Mouse (Mus musculus) bone marrow macrophage, adult 2 months (primary cell): ENCODE measurements around the gene 9330182L06Rik.

Experiments
- CTCF ChIP-seq: IDR thresholded peaks from 2 replicates; pipeline ENCODE4 v1.5.1; 2012; ENCODE audit warnings: low read depth, mild to moderate bottlenecking, low read length, moderate library complexity
- POLR2A ChIP-seq: IDR thresholded peaks from 2 replicates; pipeline ENCODE4 v1.6.1; 2012; ENCODE audit warnings: mild to moderate bottlenecking, low read depth, low read length, borderline replicate concordance

- no peak for TF ChIP-seq CTCF
- no peak for TF ChIP-seq POLR2A
These were observed 92.2 kb downstream of the 9330182L06Rik start for GRCm38 (mm10) chr5:9358076-9358475.
